ENCODE assay signal across 9 mouse cellular contexts in the genomic region with DNA sequence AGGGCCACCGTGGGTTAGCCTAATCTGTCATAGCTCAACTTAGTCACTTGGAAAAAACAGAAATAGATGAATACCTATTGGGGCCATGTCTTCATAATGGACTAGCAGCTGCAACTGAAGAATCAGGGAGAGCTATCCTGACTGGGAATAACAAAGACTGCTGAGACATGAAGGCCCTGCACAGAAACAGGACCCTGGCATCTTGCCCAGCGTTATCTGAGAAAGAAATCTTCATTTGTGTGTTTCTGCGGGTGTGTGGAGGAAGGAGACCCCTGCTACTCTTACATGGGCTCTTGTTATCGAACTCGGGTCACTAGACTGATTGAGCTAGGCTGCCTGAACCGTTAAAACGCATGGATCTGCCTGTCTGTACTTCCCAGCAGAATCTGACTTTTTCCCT. TPM values are rescaled to one million over a fixed set of nuclear protein-coding genes. Genes with fewer than 3 reads are reported as not detected.
DNase-seq lines count a peak whose midpoint lies in the region; ATAC-seq and TF ChIP-seq lines count a peak whose summit lies in the region.
"Had no signal": no experiment of that assay in that cellular context is flagged by ENCODE, and none has a peak within 500 bp of the region (broad histone marks: within the 10 kb centered on the region; RNA-seq: fewer than 3 reads in every experiment).

No protein-coding gene starts in this region.

- H3K79me2 ChIP-seq in MEL (ENCODE audit: control insufficient read depth, insufficient read depth, low read length, poor library complexity), result peaks cover 18% of the 10 kb centered on the region

- TF ChIP-seq CTCF in MEL (IDR thresholded peaks at IDR 0.05 in 2 of 3, conservative IDR thresholded peaks at IDR 0.05 in 1 of 3; ENCODE audit: control insufficient read depth in 1 of 3, insufficient read depth in 1 of 3, low read depth in 2 of 3, low read length in 3 of 3, poor library complexity in 1 of 3, severe bottlenecking in 1 of 3), result no peak

- H3K4me3 ChIP-seq in heart, embryonic 12.5 days, result peak overlapping the region; percentile 73
- peak overlapping the region; percentile 51 to 87 for H3K4me3 ChIP-seq in MEL (ENCODE audit: control insufficient read depth in 1 of 2, insufficient read depth in 1 of 2, low read depth in 2 of 2, low read length in 2 of 2)
- H3K4me3 ChIP-seq in forebrain, embryonic 14.5 days (ENCODE audit: low read depth, low read length), result peak overlapping the region; percentile 64
- H3K4me3 ChIP-seq in liver, embryonic 13.5 days (replicated peaks), result peak overlapping the region; percentile 78

- no peak for ATAC-seq in heart, embryonic 12.5 days (ENCODE audit: insufficient number of reproducible peaks, low FRiP score)
- ATAC-seq in forebrain, embryonic 14.5 days, result no peak
- ATAC-seq in liver, embryonic 13.5 days (ENCODE audit: low read depth), result no peak
- ATAC-seq in granulocyte monocyte progenitor cell, adult 5-6 weeks (replicated peaks; ENCODE audit: poor library complexity, severe bottlenecking), result no peak

- peak; percentile 37 to 39; a peak in 2 of 4 replicates for TF ChIP-seq EP300 in MEL (IDR thresholded peaks at IDR 0.05; ENCODE audit: low read depth in 1 of 2, low read length in 2 of 2)

- no peak overlapping the region for H3K27ac ChIP-seq in heart, embryonic 12.5 days (ENCODE audit: poor library complexity, severe bottlenecking)
- H3K27ac ChIP-seq in MEL (ENCODE audit: control insufficient read depth, low read depth, low read length), result peak overlapping the region; percentile 95
- no peak overlapping the region for H3K27ac ChIP-seq in forebrain, embryonic 14.5 days (ENCODE audit: low read depth, low read length)
- peak overlapping the region; percentile 96 for H3K27ac ChIP-seq in liver, embryonic 13.5 days

- peaks cover 17% of the 10 kb centered on the region; the same call in 1 of the 2 replicates for H3K36me3 ChIP-seq in heart, embryonic 12.5 days
- peaks cover 0 to 8% of the 10 kb centered on the region in 2 experiments; a peak in 2 of 4 replicates for H3K36me3 ChIP-seq in MEL (ENCODE audit: control insufficient read depth in 1 of 2, insufficient read depth in 2 of 2, low read length in 2 of 2)
- peaks cover 14% of the 10 kb centered on the region; the same call in 1 of the 2 replicates for H3K36me3 ChIP-seq in forebrain, embryonic 14.5 days (ENCODE audit: control insufficient read depth, insufficient read depth, low read length)
- H3K36me3 ChIP-seq in liver, embryonic 13.5 days, result peaks cover 21% of the 10 kb centered on the region

- TF ChIP-seq POLR2A in MEL (IDR thresholded peaks at IDR 0.05; ENCODE audit: control insufficient read depth in 1 of 2, insufficient read depth in 1 of 2, low read depth in 1 of 2, low read length in 2 of 2, poor library complexity in 1 of 2), result no peak

- intact Hi-C loops in left cerebral cortex, postnatal 25 days (cut with DNase I), result loop anchor here (5.0 kb wide), 1 partner anchor 64 kb away; no protein-coding TSS in a partner anchor

- peaks cover 21% of the 10 kb centered on the region for H3K4me1 ChIP-seq in heart, embryonic 12.5 days (replicated peaks)
- peaks cover 0 to 13% of the 10 kb centered on the region in 2 experiments; a peak in 2 of 4 replicates for H3K4me1 ChIP-seq in MEL (ENCODE audit: control insufficient read depth in 1 of 2, insufficient read depth in 2 of 2, low read length in 2 of 2)
- H3K4me1 ChIP-seq in forebrain, embryonic 14.5 days (ENCODE audit: control insufficient read depth, insufficient read depth, low read length), result no peaks in the 10 kb centered on the region
- H3K4me1 ChIP-seq in liver, embryonic 13.5 days (replicated peaks), result peaks cover 49% of the 10 kb centered on the region

- 69% methylated on average over 7 of the region's 7 CpGs for WGBS in heart, embryonic 12.5 days
- WGBS in forebrain, embryonic 14.5 days, result 65% methylated on average over 7 of the region's 7 CpGs
- 53% methylated on average over 7 of the region's 7 CpGs for WGBS in liver, embryonic 13.5 days (ENCODE audit: insufficient replicate concordance)

- no peak for TF ChIP-seq RAD21 in MEL (IDR thresholded peaks at IDR 0.05; ENCODE audit: low read depth, low read length)

- no peaks in the 10 kb centered on the region for H3K27me3 ChIP-seq in heart, embryonic 12.5 days (replicated peaks)
- H3K27me3 ChIP-seq in MEL (ENCODE audit: control insufficient read depth in 1 of 2, insufficient read depth in 2 of 2, low read length in 2 of 2), result no peaks in the 10 kb centered on the region
- H3K27me3 ChIP-seq in forebrain, embryonic 14.5 days (replicated peaks; ENCODE audit: control insufficient read depth, insufficient read depth, low read length), result no peaks in the 10 kb centered on the region
- no peaks in the 10 kb centered on the region for H3K27me3 ChIP-seq in liver, embryonic 13.5 days

- peak overlapping the region; percentile 73 for H3K4me2 ChIP-seq in heart, embryonic 12.5 days
- H3K4me2 ChIP-seq in forebrain, embryonic 14.5 days (ENCODE audit: low read length), result peak overlapping the region; percentile 73
- peak overlapping the region; percentile 89 for H3K4me2 ChIP-seq in liver, embryonic 13.5 days

- DNase-seq in heart, adult 18-20 months, result no peak
- DNase-seq in MEL (ENCODE audit: low read depth, low spot score), result peak; percentile 69
- no peak for DNase-seq in forebrain, embryonic 14.5 days (ENCODE audit: low spot score)
- DNase-seq in liver, embryonic 13.5 days, result no peak
- no peak for DNase-seq in adrenal gland, postnatal 25 days
- no peak for DNase-seq in left cerebral cortex, postnatal 25 days (ENCODE audit: low spot score in 2 of 2)

- H3K9me3 ChIP-seq in heart, embryonic 12.5 days (replicated peaks), result no peaks in the 10 kb centered on the region
- no peaks in the 10 kb centered on the region for H3K9me3 ChIP-seq in MEL (replicated peaks; ENCODE audit: insufficient read depth, low read length)
- no peaks in the 10 kb centered on the region for H3K9me3 ChIP-seq in forebrain, embryonic 14.5 days (replicated peaks; ENCODE audit: control insufficient read depth, low read length)
- no peaks in the 10 kb centered on the region for H3K9me3 ChIP-seq in liver, embryonic 13.5 days (replicated peaks)

- H3K9ac ChIP-seq in heart, embryonic 12.5 days, result peak overlapping the region; percentile 77
- peak overlapping the region; percentile 87 for H3K9ac ChIP-seq in MEL (ENCODE audit: control insufficient read depth, low read depth, low read length, poor library complexity, severe bottlenecking)
- peak overlapping the region; percentile 72 for H3K9ac ChIP-seq in forebrain, embryonic 14.5 days (ENCODE audit: low read length)
- peak overlapping the region; percentile 79 for H3K9ac ChIP-seq in liver, embryonic 13.5 days

RNA-seq across cellular contexts. Expression of gene Ap1m1, which starts 1.1 kb away (rescaled TPM):
- polyA plus RNA-seq in heart, embryonic 12.5 days (2016; fragmentation: Nextera tagmentation; extraction: Ambion mirVana), result 112 and 113 TPM in 2 replicates
- 10 to 100 TPM; 46.0 to 51.8 TPM for total RNA-seq in heart, adult 18-20 months (2021)
- total RNA-seq in MEL (2012; rRNA removed), result 45.7 and 47.4 TPM in 2 replicates
- polyA plus RNA-seq in MEL (2012; ENCODE audit: insufficient read depth in 1 of 2, insufficient read length in 2 of 2, low read depth in 1 of 2, low replicate concordance in 2 of 2, missing spikeins in 1 of 2), result 100 to 1,000 TPM in 1 of 2 experiments, not detected in 1; 117 TPM
- polyA plus RNA-seq in forebrain, embryonic 14.5 days (2014; fragmentation: Nextera tagmentation; extraction: Ambion mirVana), result 214 TPM in 2 replicates
- 64.1 and 67.7 TPM in 2 replicates for polyA plus RNA-seq in liver, embryonic 13.5 days (2015; fragmentation: Nextera tagmentation; extraction: Ambion mirVana)
- total RNA-seq in granulocyte monocyte progenitor cell, adult 5-6 weeks (2014; fragmentation: Nextera tagmentation), result 80.1 and 117 TPM in 2 replicates
- total RNA-seq in granulocyte monocyte progenitor cell, adult 5-6 weeks (2017), result 49.1 and 59.8 TPM in 2 replicates
- 66.7 and 68.8 TPM in 2 replicates for total RNA-seq in adrenal gland, postnatal 25 days (2021)
- total RNA-seq in left cerebral cortex, postnatal 25 days (2021), result 10 to 100 TPM; 84.5 to 91.3 TPM

RNA-seq across cellular contexts. Expression of gene Fam32a, which starts 21.4 kb away (rescaled TPM):
- 43.9 and 44.7 TPM in 2 replicates for polyA plus RNA-seq in heart, embryonic 12.5 days (2016; fragmentation: Nextera tagmentation; extraction: Ambion mirVana)
- total RNA-seq in heart, adult 18-20 months (2021), result 10 to 100 TPM; 20.2 to 23.1 TPM
- 42.2 and 45.5 TPM in 2 replicates for total RNA-seq in MEL (2012; rRNA removed)
- 10 to 100 TPM in 1 of 2 experiments, not detected in 1; 45.9 TPM for polyA plus RNA-seq in MEL (2012; ENCODE audit: insufficient read depth in 1 of 2, insufficient read length in 2 of 2, low read depth in 1 of 2, low replicate concordance in 2 of 2, missing spikeins in 1 of 2)
- polyA plus RNA-seq in forebrain, embryonic 14.5 days (2014; fragmentation: Nextera tagmentation; extraction: Ambion mirVana), result 87.4 and 92.9 TPM in 2 replicates
- 38.8 and 43.4 TPM in 2 replicates for polyA plus RNA-seq in liver, embryonic 13.5 days (2015; fragmentation: Nextera tagmentation; extraction: Ambion mirVana)
- 47.5 and 52.6 TPM in 2 replicates for total RNA-seq in granulocyte monocyte progenitor cell, adult 5-6 weeks (2014; fragmentation: Nextera tagmentation)
- total RNA-seq in granulocyte monocyte progenitor cell, adult 5-6 weeks (2017), result 42.1 and 42.9 TPM in 2 replicates
- total RNA-seq in adrenal gland, postnatal 25 days (2021), result 66.8 and 70.4 TPM in 2 replicates
- 10 to 100 TPM; 54.4 to 54.8 TPM for total RNA-seq in left cerebral cortex, postnatal 25 days (2021)

RNA-seq across cellular contexts. Expression of gene Gm11034, which starts 27.5 kb away (rescaled TPM):
- polyA plus RNA-seq in heart, embryonic 12.5 days (2016; fragmentation: Nextera tagmentation; extraction: Ambion mirVana), result not detected in 2 replicates
- not detected for total RNA-seq in heart, adult 18-20 months (2021)
- not detected in 2 replicates for total RNA-seq in MEL (2012; rRNA removed)
- not detected for polyA plus RNA-seq in MEL (2012; ENCODE audit: insufficient read depth in 1 of 2, insufficient read length in 2 of 2, low read depth in 1 of 2, low replicate concordance in 2 of 2, missing spikeins in 1 of 2)
- not detected in 2 replicates for polyA plus RNA-seq in forebrain, embryonic 14.5 days (2014; fragmentation: Nextera tagmentation; extraction: Ambion mirVana)
- not detected in 2 replicates for polyA plus RNA-seq in liver, embryonic 13.5 days (2015; fragmentation: Nextera tagmentation; extraction: Ambion mirVana)
- not detected in 2 replicates for total RNA-seq in granulocyte monocyte progenitor cell, adult 5-6 weeks (2014; fragmentation: Nextera tagmentation)
- not detected in 2 replicates for total RNA-seq in granulocyte monocyte progenitor cell, adult 5-6 weeks (2017)
- not detected in 2 replicates for total RNA-seq in adrenal gland, postnatal 25 days (2021)
- total RNA-seq in left cerebral cortex, postnatal 25 days (2021), result not detected
- total RNA-seq: ES-E14 had no signal

RNA-seq across cellular contexts. Expression of gene Cib3, which starts 28.3 kb away (rescaled TPM):
- polyA plus RNA-seq in heart, embryonic 12.5 days (2016; fragmentation: Nextera tagmentation; extraction: Ambion mirVana), result not detected in 2 replicates
- 1 to 10 TPM in 1 of 2 experiments, under 1 TPM in 1; 0.62 to 1.7 TPM for total RNA-seq in heart, adult 18-20 months (2021)
- total RNA-seq in MEL (2012; rRNA removed), result not detected in 2 replicates
- not detected for polyA plus RNA-seq in MEL (2012; ENCODE audit: insufficient read depth in 1 of 2, insufficient read length in 2 of 2, low read depth in 1 of 2, low replicate concordance in 2 of 2, missing spikeins in 1 of 2)
- polyA plus RNA-seq in forebrain, embryonic 14.5 days (2014; fragmentation: Nextera tagmentation; extraction: Ambion mirVana), result not detected in 2 replicates
- polyA plus RNA-seq in liver, embryonic 13.5 days (2015; fragmentation: Nextera tagmentation; extraction: Ambion mirVana), result not detected in 2 replicates
- 0.64 TPM in 1 of 2 replicates, not detected in the other for total RNA-seq in granulocyte monocyte progenitor cell, adult 5-6 weeks (2014; fragmentation: Nextera tagmentation)
- total RNA-seq in granulocyte monocyte progenitor cell, adult 5-6 weeks (2017), result not detected in 2 replicates
- total RNA-seq in adrenal gland, postnatal 25 days (2021), result 0.64 TPM in 1 of 2 replicates, not detected in the other
- under 1 TPM in 1 of 2 experiments, not detected in 1; 0.53 TPM for total RNA-seq in left cerebral cortex, postnatal 25 days (2021)

RNA-seq across cellular contexts. Expression of gene Hsh2d, which starts 51.5 kb away (rescaled TPM):
- polyA plus RNA-seq in heart, embryonic 12.5 days (2016; fragmentation: Nextera tagmentation; extraction: Ambion mirVana), result 0.09 TPM in 1 of 2 replicates, not detected in the other
- total RNA-seq in heart, adult 18-20 months (2021), result under 1 TPM in 1 of 2 experiments, not detected in 1; 0.51 TPM
- 0.04 TPM in 1 of 2 replicates, not detected in the other for total RNA-seq in MEL (2012; rRNA removed)
- polyA plus RNA-seq in MEL (2012; ENCODE audit: insufficient read depth in 1 of 2, insufficient read length in 2 of 2, low read depth in 1 of 2, low replicate concordance in 2 of 2, missing spikeins in 1 of 2), result under 1 TPM in 1 of 2 experiments, not detected in 1; 0.13 TPM
- polyA plus RNA-seq in forebrain, embryonic 14.5 days (2014; fragmentation: Nextera tagmentation; extraction: Ambion mirVana), result not detected in 2 replicates
- 0.16 and 0.29 TPM in 2 replicates for polyA plus RNA-seq in liver, embryonic 13.5 days (2015; fragmentation: Nextera tagmentation; extraction: Ambion mirVana)
- total RNA-seq in granulocyte monocyte progenitor cell, adult 5-6 weeks (2014; fragmentation: Nextera tagmentation), result 6.2 and 14.0 TPM in 2 replicates
- total RNA-seq in granulocyte monocyte progenitor cell, adult 5-6 weeks (2017), result 2.6 and 3.1 TPM in 2 replicates
- total RNA-seq in adrenal gland, postnatal 25 days (2021), result not detected in 2 replicates
- total RNA-seq in left cerebral cortex, postnatal 25 days (2021), result not detected

Comparison
In these comparisons a context has a peak if more than half of its experiments do, and no peak if none do; other contexts are left out.
1. H3K27ac ChIP-seq: peak in MEL (single experiment) and liver, embryonic 13.5 days (single experiment); none in heart, embryonic 12.5 days (single experiment) and forebrain, embryonic 14.5 days (single experiment).
2. Peak in every context shown above with its lines, with median percentiles within 50 percentile points of each other: H3K4me2 ChIP-seq, H3K4me3 ChIP-seq and H3K9ac ChIP-seq.